Mouse (Mus musculus): ENCODE results near the gene Pard3.

DNA sequence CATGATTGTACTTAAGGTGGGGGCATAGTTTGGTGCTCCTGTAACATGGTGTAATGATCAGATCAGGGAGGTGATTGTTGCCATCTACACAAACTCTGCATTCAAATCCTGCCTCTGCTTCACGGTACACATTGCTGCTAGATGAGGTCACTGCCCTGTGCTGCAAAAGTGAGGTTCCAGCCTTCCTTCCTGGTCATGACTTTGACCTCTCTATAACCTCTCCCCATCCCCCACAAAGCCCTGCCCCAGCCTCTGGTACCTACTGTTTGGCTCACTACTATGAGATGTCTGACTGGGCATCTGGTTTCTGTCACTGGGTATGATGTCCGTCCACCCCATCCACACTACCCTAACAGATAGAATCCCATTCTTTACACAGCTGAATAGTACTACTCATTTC, 408.5 kb downstream of the Pard3 start:
- TF ChIP-seq CTCF (conservative IDR thresholded peaks at IDR 0.05; ENCODE audit: low read length) (no peak), NANOG (IDR thresholded peaks at IDR 0.05; ENCODE audit: borderline replicate concordance, low read length) (no peak)

Measured in E14TG2a.4 (cell line).